Mouse (Mus musculus): ENCODE measurements at regions not wholly inside any gene's neighbourhood (a gene's known extent, or its start where the extent isn't known, plus 50 kb on each side); places are given as distances from the start of the nearest gene placed in this dataset.

GRCm38 (mm10) chr6:102913776-102914175 is 340.9 kb upstream of the Cntn3 start:
- Histone ChIP-seq H3K4me2 (replicated peaks) (no peak overlapping the region), H3K27ac (no peak overlapping the region), H3K9me3 (replicated peaks) (no peaks in the 10 kb centered on the region), H3K36me3 (no peaks in the 10 kb centered on the region), H3K9ac (no peak overlapping the region), H3K27me3 (no peaks in the 10 kb centered on the region), H3K4me1 (no peaks in the 10 kb centered on the region), H3K4me3 (no peak overlapping the region)
- no peak for ATAC-seq (ENCODE audit: low FRiP score)
- WGBS = 53% methylated on average over 2 of the region's 2 CpGs

DNA sequence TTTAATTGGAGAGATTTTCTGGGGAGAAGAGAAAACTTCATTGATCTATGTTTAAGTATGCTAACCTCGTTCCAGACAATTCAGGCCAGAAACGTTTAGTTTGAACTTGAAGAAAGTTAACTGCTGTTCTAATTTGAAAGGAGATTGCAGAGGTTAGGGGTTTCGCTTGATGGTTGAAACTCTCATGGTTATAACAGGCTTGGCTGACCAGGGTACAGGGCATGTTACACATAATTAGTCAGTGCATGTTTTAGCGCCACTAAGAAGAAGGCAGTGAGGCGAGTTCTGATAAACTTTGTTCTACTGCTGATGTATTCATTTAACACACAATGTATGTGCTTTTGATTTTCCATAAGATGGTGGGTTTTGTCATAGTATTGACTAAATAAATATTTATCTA is 331.1 kb upstream of the Cntn3 start:
- no peak overlapping the region for H3K4me2 ChIP-seq (replicated peaks)
- WGBS = 61% methylated on average over 5 of the region's 5 CpGs
- no peak for ATAC-seq (ENCODE audit: low FRiP score)

DNA sequence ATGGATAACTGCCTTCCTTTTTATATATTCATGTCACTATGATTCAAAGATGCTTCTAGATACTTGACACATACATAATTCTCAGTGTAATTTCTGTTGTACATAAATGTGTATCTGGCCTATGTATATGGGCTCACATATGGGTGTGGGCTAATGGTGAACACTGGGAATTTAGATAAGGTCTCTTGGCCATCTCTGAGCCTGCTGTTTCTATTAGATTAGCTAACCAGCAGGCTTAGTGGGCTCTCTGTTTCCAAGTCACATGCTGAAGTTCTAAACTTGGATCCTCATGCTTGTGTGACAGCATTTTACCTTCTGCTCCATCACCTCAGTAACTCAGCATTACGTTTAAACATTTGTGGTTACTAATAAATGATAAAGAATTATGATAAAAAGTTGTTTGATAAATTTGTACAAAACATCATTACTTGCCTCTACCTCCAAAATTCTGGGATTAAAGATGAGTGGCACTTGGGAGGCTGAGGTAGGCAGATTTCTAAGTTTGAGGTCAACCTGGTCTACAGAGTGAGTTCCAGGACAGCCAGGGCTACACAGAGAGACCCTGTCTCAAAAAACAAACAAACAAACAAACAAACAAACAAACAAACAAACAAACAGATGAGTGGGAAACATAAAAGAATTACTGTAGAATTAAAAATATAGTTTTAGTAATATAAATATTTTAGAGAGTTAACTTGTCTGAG is 327.7 kb upstream of the Cntn3 start:
- 56% methylated on average over 1 of the region's 1 CpGs for WGBS
- no peak overlapping the region for H3K4me3 ChIP-seq
- no peaks in the 10 kb centered on the region for H3K36me3 ChIP-seq
- H3K9me3 ChIP-seq (replicated peaks) = no peaks in the 10 kb centered on the region
- H3K27me3 ChIP-seq = no peaks in the 10 kb centered on the region
- no peak for ATAC-seq (ENCODE audit: low FRiP score)
- H3K4me2 ChIP-seq (replicated peaks) = no peak overlapping the region
- H3K27ac ChIP-seq = no peak overlapping the region
- H3K9ac ChIP-seq = no peak overlapping the region
- H3K4me1 ChIP-seq = no peaks in the 10 kb centered on the region

More for the DNA sequence above, 331.1 kb upstream of the Cntn3 start:
- H3K27ac ChIP-seq = no peak overlapping the region
- no peak overlapping the region for H3K4me3 ChIP-seq
- no peaks in the 10 kb centered on the region for H3K9me3 ChIP-seq (replicated peaks)
- no peaks in the 10 kb centered on the region for H3K27me3 ChIP-seq
- H3K36me3 ChIP-seq = no peaks in the 10 kb centered on the region
- no peak overlapping the region for H3K9ac ChIP-seq
- H3K4me1 ChIP-seq = no peaks in the 10 kb centered on the region

DNA sequence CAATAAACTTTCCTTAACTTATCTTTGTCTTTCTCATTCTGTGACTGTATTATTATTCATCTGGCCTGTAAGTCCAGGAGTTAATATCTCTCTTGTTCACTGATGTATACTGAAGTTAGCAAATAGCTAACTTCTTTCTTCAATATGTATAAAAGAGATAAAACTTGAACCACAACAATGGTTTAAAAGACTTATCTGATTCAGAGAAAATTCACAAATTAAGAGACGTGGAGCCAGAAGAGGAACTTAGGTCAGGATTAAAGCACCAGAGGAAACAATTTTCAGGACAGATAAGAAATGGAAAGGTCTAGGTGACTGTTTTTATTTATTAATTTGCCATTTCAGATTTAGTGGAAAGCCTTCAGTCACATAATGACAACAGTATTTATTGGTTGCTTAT is 295.5 kb upstream of the Cntn3 start:
- H3K9me3 ChIP-seq (replicated peaks) = no peaks in the 10 kb centered on the region
- no peak overlapping the region for H3K4me3 ChIP-seq
- H3K4me1 ChIP-seq = no peaks in the 10 kb centered on the region
- no peak overlapping the region for H3K4me2 ChIP-seq (replicated peaks)
- no peak for ATAC-seq (ENCODE audit: low FRiP score)
- H3K36me3 ChIP-seq = no peaks in the 10 kb centered on the region
- no peak overlapping the region for H3K27ac ChIP-seq
- H3K9ac ChIP-seq = no peak overlapping the region
- no peaks in the 10 kb centered on the region for H3K27me3 ChIP-seq
- 92% methylated on average over 1 of the region's 1 CpGs for WGBS

DNA sequence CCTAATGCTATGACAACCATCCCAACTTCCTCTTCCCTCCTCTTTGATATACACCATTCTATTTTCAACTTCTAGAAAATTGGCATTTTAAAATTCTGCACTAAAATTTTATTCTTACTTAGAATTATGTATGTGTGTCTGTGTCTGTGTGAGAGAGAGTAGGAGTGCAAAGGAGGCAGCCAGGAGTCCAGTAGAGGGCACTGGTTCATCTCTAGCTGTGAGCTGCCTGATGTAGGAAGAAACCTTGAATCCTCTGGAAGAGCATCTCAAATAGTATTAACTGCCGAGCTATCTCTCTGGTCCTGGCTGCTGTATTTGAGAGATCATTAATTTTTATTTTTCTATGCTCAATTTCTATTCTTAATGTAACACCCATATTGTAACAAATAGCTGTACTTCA is 271.6 kb upstream of the Cntn3 start:
- no peak for ATAC-seq (ENCODE audit: low FRiP score)
- no peaks in the 10 kb centered on the region for H3K27me3 ChIP-seq

DNA sequence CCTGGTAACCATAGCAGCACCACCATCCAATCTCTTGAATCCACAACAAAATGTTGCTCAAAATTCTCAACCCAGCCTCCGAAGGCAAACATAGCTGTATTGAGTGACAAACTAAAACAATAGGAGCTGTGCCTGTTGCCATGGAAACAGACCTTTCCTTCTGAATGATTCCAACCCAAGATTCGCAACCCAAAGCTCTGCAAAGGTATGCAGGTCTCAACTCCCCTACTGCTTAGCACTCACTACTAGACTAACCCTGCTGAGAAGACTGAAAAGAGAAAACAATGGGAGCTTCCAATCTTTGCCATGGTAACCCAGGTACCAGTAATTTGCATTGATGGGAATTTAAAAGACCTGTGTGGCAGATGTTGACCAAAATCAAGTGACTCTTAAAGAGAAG is 260.2 kb upstream of the Cntn3 start:
- no peak overlapping the region for H3K4me2 ChIP-seq (replicated peaks)
- H3K4me1 ChIP-seq = no peaks in the 10 kb centered on the region
- H3K4me3 ChIP-seq = no peak overlapping the region
- peak; percentile 22; the same call in 1 of the 2 replicates for ATAC-seq (ENCODE audit: low FRiP score)
- no peaks in the 10 kb centered on the region for H3K9me3 ChIP-seq (replicated peaks)
- WGBS = 13% methylated on average over 2 of the region's 2 CpGs
- H3K27ac ChIP-seq = no peak overlapping the region
- H3K27me3 ChIP-seq = no peaks in the 10 kb centered on the region
- H3K36me3 ChIP-seq = no peaks in the 10 kb centered on the region
- no peak overlapping the region for H3K9ac ChIP-seq

More for the DNA sequence above, 271.6 kb upstream of the Cntn3 start:
- no peak overlapping the region for H3K4me2 ChIP-seq (replicated peaks)
- H3K9me3 ChIP-seq (replicated peaks) = no peaks in the 10 kb centered on the region
- WGBS = 39% methylated on average over 1 of the region's 1 CpGs
- no peak overlapping the region for H3K9ac ChIP-seq
- no peaks in the 10 kb centered on the region for H3K4me1 ChIP-seq
- H3K36me3 ChIP-seq = no peaks in the 10 kb centered on the region
- no peak overlapping the region for H3K4me3 ChIP-seq
- no peak overlapping the region for H3K27ac ChIP-seq
